Mouse (Mus musculus): ENCODE measurements around the gene Prss12. TPM values are rescaled to one million over a fixed set of nuclear protein-coding genes. Genes with fewer than 3 reads are reported as not detected.

The Prss12 gene
- total and polyA plus RNA-seq, 2 experiments, result 0.07 to 0.18 TPM

DNA sequence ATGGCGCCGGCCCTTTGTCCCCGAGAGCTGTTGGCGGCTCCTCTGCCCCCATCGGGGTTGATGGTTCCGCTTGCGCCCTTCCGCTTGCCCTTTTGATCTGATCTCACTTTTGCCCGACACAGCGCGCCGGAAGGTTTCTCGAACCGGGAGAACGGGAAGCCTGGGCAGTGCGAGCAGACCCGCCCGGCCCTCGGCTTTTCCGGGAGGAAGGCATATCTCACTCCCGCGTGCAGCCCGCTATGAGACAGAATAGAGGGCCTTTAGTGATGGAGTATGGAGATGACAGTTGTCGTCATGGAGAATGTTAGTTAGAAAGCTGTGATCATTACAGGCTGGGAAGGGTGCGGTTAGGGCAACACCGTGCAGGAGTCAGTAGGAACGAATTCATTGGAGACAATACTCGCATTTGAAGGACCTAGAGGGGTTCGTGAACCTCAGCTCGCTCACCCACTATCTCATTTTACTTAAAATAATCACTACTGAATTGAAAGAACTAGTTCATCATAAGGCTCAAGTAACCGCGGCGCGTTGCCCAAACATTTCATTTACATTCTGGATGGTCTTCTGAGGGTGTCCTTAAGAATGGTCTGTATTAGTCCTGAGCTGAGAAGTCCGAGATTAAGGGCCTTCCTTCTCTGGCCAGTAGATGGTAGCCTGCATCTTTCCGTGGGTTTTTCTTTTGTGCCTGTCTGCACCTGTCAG lies 62.1 kb downstream of the Prss12 start:
- H3K9ac ChIP-seq (ENCODE audit: low read depth, low read length), result peak overlapping the region; percentile 81
- H3K79me2 ChIP-seq (ENCODE audit: control insufficient read depth, insufficient read depth, low read length), result peaks cover 3% of the 10 kb centered on the region; the same call in 1 of the 2 replicates
- DNase-seq (ENCODE audit: extremely low read depth, low read depth, low spot score), result no peak
- peaks cover 10% of the 10 kb centered on the region for H3K36me3 ChIP-seq (ENCODE audit: control insufficient read depth, insufficient read depth, low read length)
- H3K4me3 ChIP-seq (ENCODE audit: insufficient read depth, low read depth, low read length), result peak overlapping the region; percentile 65
- H3K27me3 ChIP-seq (ENCODE audit: control insufficient read depth, insufficient read depth, low read length), result no peaks in the 10 kb centered on the region
- peaks cover 10% of the 10 kb centered on the region for H3K4me1 ChIP-seq (ENCODE audit: control insufficient read depth, insufficient read depth, low read length)
- WGBS, result under 1% methylated on average over 36 of the region's 36 CpGs
- H3K27ac ChIP-seq (replicated peaks; ENCODE audit: insufficient read depth, low read depth, low read length), result peak overlapping the region; percentile 88
- TF ChIP-seq POLR2A (IDR thresholded peaks at IDR 0.05; ENCODE audit: extremely low read depth, insufficient read depth, low read length), result peak; percentile 68; the same call in 1 of the 2 replicates
- TF ChIP-seq CTCF (IDR thresholded peaks at IDR 0.05; ENCODE audit: low read depth, low read length), result no peak

DNA sequence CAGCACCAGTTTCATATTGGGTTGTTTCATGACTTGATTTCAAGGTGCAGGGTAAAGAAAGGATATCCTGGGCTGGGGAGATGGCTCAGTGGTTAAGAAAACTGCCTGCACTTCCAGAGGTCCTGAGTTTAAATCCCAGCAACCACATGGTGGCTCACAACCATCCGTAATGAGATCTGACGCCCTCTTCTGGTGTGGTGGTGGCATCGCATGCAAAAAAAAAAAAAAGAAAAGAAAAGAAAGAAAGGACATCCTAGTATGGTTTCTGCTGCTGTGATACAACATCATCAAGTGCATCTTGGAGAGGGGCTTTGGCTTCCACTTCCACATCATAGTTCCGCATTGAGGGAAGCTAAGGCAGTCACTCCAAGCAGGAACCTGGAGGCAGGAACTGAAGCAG lies 65.1 kb downstream of the Prss12 start:
- Histone ChIP-seq H3K36me3 (ENCODE audit: control insufficient read depth, insufficient read depth, low read length) (peaks cover 5% of the 10 kb centered on the region), H3K4me1 (ENCODE audit: control insufficient read depth, insufficient read depth, low read length) (peaks cover 8% of the 10 kb centered on the region; the same call in 1 of the 2 replicates), H3K27me3 (ENCODE audit: control insufficient read depth, insufficient read depth, low read length) (no peaks in the 10 kb centered on the region), H3K4me3 (ENCODE audit: insufficient read depth, low read depth, low read length) (no peak overlapping the region), H3K27ac (replicated peaks; ENCODE audit: insufficient read depth, low read depth, low read length) (no peak overlapping the region), H3K9ac (ENCODE audit: low read depth, low read length) (no peak overlapping the region), H3K79me2 (ENCODE audit: control insufficient read depth, insufficient read depth, low read length) (peaks cover 3% of the 10 kb centered on the region; the same call in 1 of the 2 replicates)
- no peak for DNase-seq (ENCODE audit: extremely low read depth, low read depth, low spot score)
- no peak for TF ChIP-seq POLR2A (IDR thresholded peaks at IDR 0.05; ENCODE audit: extremely low read depth, insufficient read depth, low read length)
- no peak for TF ChIP-seq CTCF (IDR thresholded peaks at IDR 0.05; ENCODE audit: low read depth, low read length)
- WGBS, result 77% methylated on average over 4 of the region's 4 CpGs

DNA sequence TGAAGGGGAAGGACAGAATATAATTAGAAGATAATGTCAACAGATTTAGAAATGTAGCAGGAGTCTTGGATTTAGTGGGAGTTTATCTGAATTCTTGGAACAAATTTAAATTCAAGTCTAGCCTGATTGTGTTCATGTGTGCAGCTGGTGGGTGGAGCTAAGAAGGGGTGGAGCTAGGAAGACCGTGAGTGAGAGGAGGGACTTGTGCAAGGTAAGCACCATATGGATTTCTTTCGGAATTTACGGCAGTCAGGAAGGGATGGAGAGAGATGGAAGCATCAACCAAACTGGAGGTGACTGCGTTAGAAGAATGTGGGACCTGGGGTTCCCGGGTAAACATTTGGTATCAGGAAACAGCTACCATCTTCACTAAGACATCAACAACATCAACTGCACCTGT lies 68.2 kb downstream of the Prss12 start:
- no peaks in the 10 kb centered on the region for H3K27me3 ChIP-seq (ENCODE audit: control insufficient read depth, insufficient read depth, low read length)
- no peak overlapping the region for H3K4me3 ChIP-seq (ENCODE audit: insufficient read depth, low read depth, low read length)
- H3K36me3 ChIP-seq (ENCODE audit: control insufficient read depth, insufficient read depth, low read length), result no peaks in the 10 kb centered on the region
- 40% methylated on average over 5 of the region's 5 CpGs for WGBS
- no peaks in the 10 kb centered on the region for H3K79me2 ChIP-seq (ENCODE audit: control insufficient read depth, insufficient read depth, low read length)
- H3K4me1 ChIP-seq (ENCODE audit: control insufficient read depth, insufficient read depth, low read length), result no peaks in the 10 kb centered on the region
- TF ChIP-seq POLR2A (IDR thresholded peaks at IDR 0.05; ENCODE audit: extremely low read depth, insufficient read depth, low read length), result no peak
- no peak for DNase-seq (ENCODE audit: extremely low read depth, low read depth, low spot score)
- no peak overlapping the region for H3K27ac ChIP-seq (replicated peaks; ENCODE audit: insufficient read depth, low read depth, low read length)
- no peak overlapping the region for H3K9ac ChIP-seq (ENCODE audit: low read depth, low read length)

DNA sequence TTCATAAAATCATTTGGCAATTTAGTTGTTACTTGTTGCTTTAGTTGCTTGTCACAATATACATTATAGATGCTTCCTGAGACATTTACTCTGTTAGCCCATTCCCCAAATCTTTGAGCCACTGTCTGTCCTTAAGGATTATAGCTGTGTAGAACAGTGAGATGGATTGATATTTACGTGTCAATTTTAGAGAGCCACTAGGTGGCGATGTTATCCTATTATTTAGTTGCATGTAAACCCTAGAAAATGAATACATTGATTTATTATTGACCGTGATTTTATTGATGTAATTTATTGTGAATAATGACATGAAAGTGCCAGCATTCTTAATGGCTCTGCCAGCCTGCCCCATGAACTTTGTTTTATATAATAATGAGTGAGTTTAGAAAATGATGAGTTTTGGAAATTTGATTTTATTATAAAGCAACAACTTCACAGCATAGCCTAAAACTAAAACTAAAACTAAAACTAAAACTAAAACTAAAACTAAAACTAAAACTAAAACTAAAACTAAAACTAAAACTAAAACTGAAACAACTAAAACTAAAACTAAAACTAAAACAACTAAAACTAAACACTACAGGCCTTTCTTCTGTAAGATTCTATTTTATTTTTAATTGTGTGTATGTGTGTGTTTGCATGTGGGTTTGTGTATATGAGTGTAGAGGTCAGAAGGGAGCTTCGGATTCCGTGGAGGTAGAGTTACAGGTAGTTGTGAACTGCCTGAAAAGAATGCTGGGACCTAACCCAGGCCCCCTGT lies 69.1 kb downstream of the Prss12 start:
- 11% methylated on average over 5 of the region's 5 CpGs for WGBS
- H3K27me3 ChIP-seq (ENCODE audit: control insufficient read depth, insufficient read depth, low read length), result no peaks in the 10 kb centered on the region
- DNase-seq (ENCODE audit: extremely low read depth, low read depth, low spot score), result peak; percentile 63
- H3K4me1 ChIP-seq (ENCODE audit: control insufficient read depth, insufficient read depth, low read length), result no peaks in the 10 kb centered on the region
- H3K79me2 ChIP-seq (ENCODE audit: control insufficient read depth, insufficient read depth, low read length), result no peaks in the 10 kb centered on the region
- H3K36me3 ChIP-seq (ENCODE audit: control insufficient read depth, insufficient read depth, low read length), result no peaks in the 10 kb centered on the region
- no peak overlapping the region for H3K4me3 ChIP-seq (ENCODE audit: insufficient read depth, low read depth, low read length)
- TF ChIP-seq CTCF (IDR thresholded peaks at IDR 0.05; ENCODE audit: low read depth, low read length), result peak; percentile 50
- no peak for TF ChIP-seq POLR2A (IDR thresholded peaks at IDR 0.05; ENCODE audit: extremely low read depth, insufficient read depth, low read length)
- no peak overlapping the region for H3K27ac ChIP-seq (replicated peaks; ENCODE audit: insufficient read depth, low read depth, low read length)
- no peak overlapping the region for H3K9ac ChIP-seq (ENCODE audit: low read depth, low read length)

DNA sequence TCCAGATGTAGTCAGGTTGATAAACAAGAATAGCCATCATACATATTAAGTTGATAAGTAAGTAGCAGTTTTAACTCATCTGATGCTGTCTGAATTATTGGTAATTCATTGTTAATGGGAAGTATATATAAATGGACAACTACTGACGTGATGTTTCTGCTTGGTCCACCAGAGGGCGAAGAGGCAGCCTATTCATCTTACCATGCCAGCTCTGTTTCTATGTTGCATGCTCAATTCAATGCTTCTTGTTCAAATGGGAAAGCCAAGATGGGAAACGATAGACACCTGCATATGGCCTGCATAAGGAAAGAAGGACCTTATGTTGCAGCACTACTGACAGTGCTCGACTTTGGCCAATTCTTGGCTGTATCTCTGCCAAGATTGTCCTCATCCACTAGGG lies 70.1 kb downstream of the Prss12 start:
- no peak overlapping the region for H3K4me3 ChIP-seq (ENCODE audit: insufficient read depth, low read depth, low read length)
- peak; percentile 27 for DNase-seq (ENCODE audit: extremely low read depth, low read depth, low spot score)
- H3K4me1 ChIP-seq (ENCODE audit: control insufficient read depth, insufficient read depth, low read length), result no peaks in the 10 kb centered on the region
- 30% methylated on average over 4 of the region's 4 CpGs for WGBS
- H3K9ac ChIP-seq (ENCODE audit: low read depth, low read length), result no peak overlapping the region
- no peak overlapping the region for H3K27ac ChIP-seq (replicated peaks; ENCODE audit: insufficient read depth, low read depth, low read length)
- H3K36me3 ChIP-seq (ENCODE audit: control insufficient read depth, insufficient read depth, low read length), result no peaks in the 10 kb centered on the region
- TF ChIP-seq CTCF (IDR thresholded peaks at IDR 0.05; ENCODE audit: low read depth, low read length) (peak; percentile 34; the same call in 1 of the 2 replicates), POLR2A (IDR thresholded peaks at IDR 0.05; ENCODE audit: extremely low read depth, insufficient read depth, low read length) (no peak)
- H3K27me3 ChIP-seq (ENCODE audit: control insufficient read depth, insufficient read depth, low read length), result no peaks in the 10 kb centered on the region
- H3K79me2 ChIP-seq (ENCODE audit: control insufficient read depth, insufficient read depth, low read length), result no peaks in the 10 kb centered on the region
